Mouse (Mus musculus): ENCODE measurements at regions not wholly inside any gene's neighbourhood (a gene's known extent, or its start where the extent isn't known, plus 50 kb on each side); places are given as distances from the start of the nearest gene placed in this dataset.
"Not testable (repeated sequence)": the region's sequence is repeated elsewhere in the genome, so short reads cannot be mapped to it uniquely, and the experiment has no call there.

DNA sequence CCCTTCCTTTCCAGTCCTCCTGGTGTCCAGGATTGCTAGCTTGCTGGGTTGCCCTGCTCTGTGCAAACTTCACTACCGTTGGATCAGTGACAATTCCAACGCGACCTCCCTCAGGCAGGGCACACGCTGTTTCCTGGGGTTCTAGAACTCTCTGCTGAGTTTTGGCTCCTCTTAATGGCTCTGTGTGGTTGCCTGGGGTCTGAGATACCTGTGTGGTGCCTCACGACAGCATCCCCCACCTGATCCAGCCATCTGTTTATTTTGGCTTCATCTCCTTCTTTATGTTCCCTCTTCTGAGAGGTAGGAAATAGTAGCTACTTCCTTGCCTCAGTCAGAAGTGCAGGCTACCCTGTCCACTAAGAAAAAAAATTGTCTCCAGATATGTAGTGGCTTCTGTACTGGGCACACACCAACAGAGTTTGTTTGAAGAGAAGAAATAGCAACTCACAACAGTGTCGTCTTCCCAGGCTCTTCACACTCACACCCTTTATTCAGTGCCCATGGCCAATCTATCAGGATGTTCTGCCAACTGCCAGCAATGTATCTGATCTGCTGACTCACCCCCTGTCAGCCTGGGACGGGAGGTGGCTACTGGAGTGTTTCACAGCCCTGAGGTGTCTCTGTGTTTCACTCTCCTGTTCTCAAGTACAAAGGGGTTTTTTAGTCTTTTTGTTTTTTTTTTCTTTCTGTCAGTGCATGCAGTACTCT is 544.1 kb downstream of the Bnc2 start:
- POLR2A ChIA-PET = interaction anchor here in 1 of 4 experiments (0.7 kb wide), 1 partner anchor 94 kb away, joined by 4 read pairs; no protein-coding TSS in a partner anchor
- CTCF ChIA-PET = interaction anchor here in 1 of 4 experiments (0.6 kb wide), 1 partner anchor 26 kb away, joined by 4 read pairs; no protein-coding TSS in a partner anchor

- CTCF ChIA-PET = no interaction called here
- POLR2A ChIA-PET = no interaction called here
Measured at GRCm38 (mm10) chr4:84135740-84136139, 539.3 kb downstream of the Bnc2 start.

DNA sequence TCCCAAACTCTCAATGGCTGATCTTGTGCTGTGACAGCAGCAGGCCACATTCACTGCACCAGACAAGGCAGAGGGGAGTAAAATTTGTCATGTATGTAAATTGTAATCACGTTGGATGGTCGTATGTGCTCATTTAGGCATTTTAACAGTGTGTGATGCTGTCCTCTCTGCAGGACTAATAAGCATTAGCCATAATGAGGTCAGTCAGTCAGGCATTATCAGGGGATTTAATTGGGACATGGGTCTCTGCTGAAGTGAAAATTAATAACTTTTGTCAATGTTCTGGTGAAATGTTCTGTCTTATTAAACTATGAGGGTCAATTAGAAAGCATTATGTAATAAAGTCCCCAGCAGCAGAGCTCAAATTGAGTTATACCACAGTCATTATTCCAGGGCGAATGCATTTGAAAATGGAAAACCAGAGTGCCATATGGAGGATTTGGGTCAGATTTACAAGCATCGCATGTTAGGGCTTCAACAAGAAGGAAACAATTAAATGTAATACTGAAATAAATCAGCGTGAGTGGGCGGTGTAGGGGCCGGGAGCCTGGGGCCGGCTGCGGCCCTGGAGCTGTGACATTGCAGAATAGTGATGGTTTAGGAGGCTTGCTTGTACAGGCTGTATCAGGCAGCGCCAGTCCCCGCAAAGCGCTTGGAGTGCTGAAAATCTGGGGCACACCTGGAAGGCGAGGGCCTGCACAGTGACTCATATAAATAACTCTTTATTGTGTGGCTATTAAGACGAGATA is 537.7 kb downstream of the Bnc2 start:
- POLR2A ChIA-PET = no interaction called here
- CTCF ChIA-PET = no interaction called here

DNA sequence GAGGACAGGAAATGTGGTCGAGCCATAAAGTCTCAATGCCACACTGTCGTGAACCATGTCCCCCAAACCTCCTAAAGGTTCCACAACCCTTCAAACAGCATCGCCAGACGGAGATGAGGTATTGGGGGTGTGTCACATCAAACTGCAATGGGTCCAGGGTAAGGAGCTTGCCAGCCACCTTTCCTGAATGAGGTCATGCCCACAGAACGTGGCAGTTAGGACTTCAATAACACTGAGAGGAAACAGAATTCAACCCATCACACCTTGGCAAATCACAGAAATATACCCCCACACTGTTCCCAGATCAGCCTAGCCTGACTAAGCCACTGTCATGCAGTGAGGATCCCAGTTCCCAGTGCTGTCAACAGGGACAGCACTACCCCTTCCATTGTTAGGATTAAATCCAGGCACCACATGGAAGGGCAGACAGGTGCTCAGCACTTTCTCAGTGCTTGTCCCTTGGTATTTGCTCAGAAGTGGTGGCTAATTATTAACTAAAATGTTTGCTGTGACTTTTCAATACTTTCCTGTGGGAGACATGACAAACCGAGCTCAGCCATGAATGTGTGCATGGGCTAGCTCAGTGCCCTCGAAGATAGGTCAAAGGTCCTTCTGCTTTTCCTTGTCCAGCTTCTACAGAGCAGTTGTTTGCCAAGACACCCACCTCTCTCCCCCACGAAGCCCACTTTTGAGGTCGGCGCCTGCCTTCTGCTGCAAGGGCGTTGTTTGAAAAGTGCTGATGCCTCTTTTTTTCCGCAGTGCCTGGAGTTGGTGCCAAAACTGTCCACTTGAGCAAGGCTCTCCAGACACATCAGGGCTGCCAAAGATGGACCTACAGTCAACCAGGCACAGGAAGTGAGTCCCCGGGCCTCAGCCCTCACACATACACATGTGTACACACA is 525.7 kb downstream of the Bnc2 start:
- CTCF ChIA-PET = no interaction called here

DNA sequence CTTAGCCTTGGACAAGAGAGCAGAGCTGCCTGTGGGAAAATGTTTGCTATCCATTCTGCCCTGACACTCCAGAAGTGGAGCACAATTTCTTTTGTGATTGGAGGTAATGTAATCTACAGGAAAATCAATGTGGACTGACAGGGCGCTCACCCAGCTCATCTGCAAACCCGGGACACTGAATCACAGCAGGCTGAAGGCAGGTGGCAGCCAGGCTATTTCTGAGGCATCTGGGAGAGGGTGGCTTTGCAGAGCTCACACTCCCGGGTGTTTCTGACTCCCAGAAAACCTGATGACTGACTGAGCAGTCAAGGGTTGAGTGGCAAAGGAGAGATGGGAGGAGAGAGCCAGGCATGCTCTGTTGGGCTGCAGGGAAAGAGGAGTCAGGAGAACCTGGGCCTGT is 524.4 kb downstream of the Bnc2 start:
- ChIA-PET CTCF (no interaction called here), POLR2A (no interaction called here)

More for the DNA sequence above, 525.7 kb downstream of the Bnc2 start:
- POLR2A ChIA-PET = no interaction called here

- POLR2A ChIA-PET = no interaction called here
Measured at GRCm38 (mm10) chr4:84151247-84151646, 523.8 kb downstream of the Bnc2 start.

GRCm38 (mm10) chr4:84151971-84152450 is 523.1 kb downstream of the Bnc2 start:
- ChIA-PET CTCF (no interaction called here), POLR2A (no interaction called here)

More at GRCm38 (mm10) chr4:84151247-84151646, 523.8 kb downstream of the Bnc2 start:
- CTCF ChIA-PET = no interaction called here

- POLR2A ChIA-PET = interaction anchor here in 2 of 4 experiments (0.5 to 0.6 kb wide), 2 partner anchors 232 to 299 kb away, joined by 4 to 5 read pairs; no protein-coding TSS in a partner anchor
- CTCF ChIA-PET = no interaction called here
Measured at GRCm38 (mm10) chr4:84153571-84153970, 521.5 kb downstream of the Bnc2 start.

DNA sequence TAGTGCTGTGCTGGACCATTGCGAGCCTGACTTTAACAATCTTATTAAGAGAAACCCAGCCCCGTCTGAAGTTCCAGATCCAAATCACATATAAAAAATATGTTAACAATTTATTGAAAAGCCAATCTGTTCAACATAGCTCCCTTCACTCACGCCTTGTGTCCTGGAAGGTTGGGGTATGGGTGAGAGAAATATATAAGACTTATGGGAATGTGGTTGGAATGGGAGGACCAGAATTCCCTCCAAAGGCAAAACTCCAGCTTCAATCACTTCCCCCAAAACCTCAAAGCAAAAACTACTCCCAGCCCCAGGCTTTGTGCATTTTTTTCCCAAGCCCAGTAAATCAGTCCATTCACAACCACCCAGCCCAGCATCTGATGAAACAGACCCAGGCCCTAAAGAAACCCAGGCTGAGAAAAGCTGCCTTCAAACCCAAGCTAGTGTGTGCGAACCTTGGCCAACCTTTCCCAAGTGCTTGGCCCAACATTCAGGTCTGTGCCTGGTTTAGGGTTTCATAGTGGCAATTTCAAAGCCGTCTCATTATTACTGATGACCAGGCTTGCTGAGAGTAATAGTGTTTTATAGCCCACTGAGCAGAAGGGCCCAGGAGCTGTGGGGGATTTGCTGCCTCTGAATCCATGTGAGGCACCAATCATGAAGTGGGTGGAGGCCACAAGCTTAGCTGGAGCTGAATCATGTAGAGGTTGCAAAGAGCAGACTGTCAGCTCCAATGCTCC is 517.0 kb downstream of the Bnc2 start:
- POLR2A ChIA-PET = no interaction called here

DNA sequence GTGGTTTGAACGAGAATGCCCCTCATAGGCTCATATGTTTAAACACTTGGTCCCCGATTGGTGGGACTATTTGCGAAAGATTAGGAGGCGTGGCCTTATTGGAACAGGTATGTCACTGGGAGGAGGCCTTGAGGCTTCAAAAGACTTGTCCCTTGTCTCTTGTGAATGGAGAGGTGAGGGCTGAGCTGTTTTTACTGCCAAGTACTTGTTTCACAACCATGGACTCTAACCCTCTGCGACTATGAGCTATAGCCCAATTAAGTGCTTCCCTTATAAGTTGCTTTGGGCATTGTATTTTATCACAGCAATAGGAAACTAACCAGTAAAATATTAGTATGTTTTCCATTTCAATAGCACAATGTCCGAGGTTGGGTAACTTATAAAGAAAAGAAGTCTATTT is 511.7 kb downstream of the Bnc2 start:
- POLR2A ChIA-PET = no interaction called here
- CTCF ChIA-PET = no interaction called here

More for the DNA sequence above, 517.0 kb downstream of the Bnc2 start:
- CTCF ChIA-PET = interaction anchor here in 1 of 4 experiments (0.7 kb wide), 1 partner anchor 28 kb away, joined by 4 read pairs; no protein-coding TSS in a partner anchor

- CTCF ChIA-PET = no interaction called here
- POLR2A ChIA-PET = no interaction called here
Measured at GRCm38 (mm10) chr4:84165256-84165655, 509.8 kb downstream of the Bnc2 start.

DNA sequence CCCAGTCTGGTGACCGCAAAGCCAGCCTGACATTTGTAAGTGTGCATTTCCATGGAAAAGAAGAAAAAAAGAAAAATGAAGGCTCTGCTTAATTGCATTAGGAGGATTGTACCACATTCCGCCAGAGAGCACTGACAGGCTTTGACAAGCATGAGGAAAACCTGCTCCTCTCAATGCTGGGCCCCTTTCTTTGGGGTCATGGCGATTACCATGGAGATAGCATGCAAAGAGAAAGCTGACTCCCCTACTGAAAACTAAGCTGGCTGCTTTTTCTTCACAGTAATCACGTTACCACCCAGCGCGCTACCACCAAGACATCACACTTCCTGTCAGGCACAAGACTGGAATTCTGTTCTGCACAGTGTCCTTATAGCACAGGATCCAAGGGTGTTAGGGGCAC is 502.2 kb downstream of the Bnc2 start:
- POLR2A ChIA-PET = interaction anchor here in 1 of 4 experiments (1.2 kb wide), 1 partner anchor 28 kb away, joined by 3 read pairs; no protein-coding TSS in a partner anchor
- CTCF ChIA-PET = no interaction called here

DNA sequence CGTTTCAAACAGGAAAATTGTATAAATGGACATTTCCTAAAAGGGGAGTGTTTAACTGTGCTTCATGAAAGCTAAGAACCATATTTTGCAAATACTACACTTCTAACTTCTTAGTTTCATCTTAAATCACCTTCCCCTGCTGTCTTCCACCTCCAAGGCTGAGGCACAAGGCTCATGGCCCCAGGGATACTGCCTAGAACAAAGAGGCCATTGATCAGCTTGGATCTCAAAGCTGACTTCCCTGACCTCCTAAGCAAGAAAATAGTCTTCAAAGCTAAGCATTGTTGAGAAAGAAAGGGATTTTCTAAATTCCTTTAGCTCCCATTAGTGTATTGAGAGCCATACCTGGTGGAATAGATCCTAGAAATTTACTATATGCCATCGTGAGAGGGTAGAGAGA is 501.6 kb downstream of the Bnc2 start:
- CTCF ChIA-PET = no interaction called here
- POLR2A ChIA-PET = interaction anchor here in 1 of 4 experiments (1.2 kb wide), 1 partner anchor 27 kb away, joined by 3 read pairs; no protein-coding TSS in a partner anchor

GRCm38 (mm10) chr4:84176457-84176856 is 498.6 kb downstream of the Bnc2 start:
- POLR2A ChIA-PET, CTCF ChIA-PET: not testable (repeated sequence)

DNA sequence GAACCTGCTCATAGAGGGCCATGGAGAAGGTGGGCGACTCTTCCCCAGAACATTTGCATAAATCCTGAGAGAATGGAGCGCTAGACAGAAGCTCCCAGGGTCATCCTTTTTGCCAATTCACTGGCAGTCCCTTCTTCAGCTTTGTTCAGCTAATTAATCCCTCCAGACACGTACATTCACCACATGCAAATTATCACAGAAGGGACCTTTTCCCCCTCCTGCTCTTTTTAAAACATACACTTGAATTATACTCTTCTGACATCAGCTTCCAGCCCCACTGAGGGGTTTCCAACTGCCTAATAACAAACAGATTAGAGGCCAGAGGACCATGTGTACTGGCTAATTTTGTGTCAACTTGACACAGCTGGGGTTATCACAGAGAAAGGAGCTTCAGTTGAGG is 497.2 kb downstream of the Bnc2 start:
- POLR2A ChIA-PET = no interaction called here
- CTCF ChIA-PET = no interaction called here

DNA sequence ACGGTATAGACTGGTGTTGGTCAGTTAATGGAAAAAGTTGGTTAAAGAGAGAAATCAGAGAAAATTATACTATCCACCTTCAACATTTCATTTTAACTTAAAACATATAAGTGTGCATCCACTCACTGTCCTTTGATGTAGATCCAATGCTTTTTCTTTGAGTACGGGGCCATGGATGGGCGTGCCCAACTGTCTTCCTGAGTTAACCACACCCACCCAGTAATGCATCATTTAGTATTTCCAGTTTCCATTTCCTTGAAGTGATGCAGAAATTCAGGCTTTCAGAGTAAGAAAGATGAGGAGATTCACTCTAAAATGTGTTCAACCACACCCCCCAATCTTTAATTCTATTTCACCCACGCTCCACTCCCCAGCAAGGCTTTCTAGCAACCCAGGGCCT is 490.6 kb downstream of the Bnc2 start:
- POLR2A ChIA-PET = no interaction called here
- CTCF ChIA-PET = no interaction called here

DNA sequence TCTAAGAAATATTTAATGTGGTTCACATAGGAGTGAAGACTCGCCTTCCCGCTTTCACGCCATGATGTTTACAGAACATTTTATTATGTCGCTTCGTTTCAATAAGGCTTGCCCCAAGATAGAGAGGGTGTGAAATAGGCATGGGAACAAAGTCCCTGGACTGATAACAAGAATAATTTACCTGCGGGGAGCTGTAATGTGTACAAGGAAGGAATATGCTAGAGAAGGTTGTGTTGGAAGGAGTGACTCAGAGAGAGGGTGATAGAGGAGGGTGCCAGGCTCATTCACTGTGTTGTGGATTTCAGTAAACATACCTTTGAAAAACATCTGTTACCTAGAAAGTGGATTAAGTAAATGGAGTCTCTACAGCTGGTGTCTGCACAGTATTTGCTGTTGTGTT is 490.2 kb downstream of the Bnc2 start:
- POLR2A ChIA-PET = interaction anchor here in 1 of 4 experiments (0.6 kb wide), 1 partner anchor 40 kb away, joined by 3 read pairs; no protein-coding TSS in a partner anchor
- CTCF ChIA-PET = no interaction called here

DNA sequence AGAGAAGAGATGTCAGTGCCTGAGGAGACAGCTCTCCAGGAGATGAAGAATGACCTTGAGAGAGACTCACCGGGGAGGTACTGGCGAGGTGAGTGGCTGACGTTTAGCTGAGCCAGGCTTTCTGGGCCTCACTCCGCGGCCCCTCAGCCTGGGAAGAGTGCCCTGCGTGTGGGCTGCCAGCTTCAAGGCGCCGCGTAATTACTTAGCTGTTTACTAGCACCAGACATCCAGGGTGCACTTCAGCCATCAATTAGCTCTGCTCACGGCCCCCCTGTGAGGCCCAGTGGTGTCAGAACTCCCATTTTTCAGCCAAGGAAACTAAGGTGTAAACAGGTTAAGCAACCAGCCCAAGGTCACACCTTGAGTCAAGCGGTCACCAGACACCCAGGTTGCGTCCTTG is 485.8 kb downstream of the Bnc2 start:
- ChIA-PET CTCF (no interaction called here), POLR2A (interaction anchor here in 2 of 4 experiments (0.7 to 1.5 kb wide), 4 partner anchors 9 to 89 kb away, joined by 3 read pairs; no protein-coding TSS in a partner anchor)

DNA sequence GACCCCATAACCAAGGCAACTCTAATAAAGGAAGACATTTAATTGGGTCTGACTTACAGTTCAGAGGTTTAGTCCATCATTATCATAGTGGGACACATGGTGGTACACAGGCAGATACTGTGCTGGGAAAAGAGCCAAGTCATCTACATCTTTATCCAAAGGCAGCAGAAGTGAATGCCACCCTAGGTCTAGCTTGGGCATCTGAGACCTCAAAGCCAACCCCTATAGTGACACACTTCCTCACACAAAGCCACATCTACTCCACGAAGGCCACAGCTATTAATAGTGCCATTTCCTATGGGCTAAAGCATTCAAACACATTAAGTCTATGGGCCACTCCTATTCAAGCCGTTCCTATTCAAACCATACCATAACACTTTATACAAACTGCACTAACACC is 483.8 kb downstream of the Bnc2 start:
- ChIA-PET CTCF (no interaction called here), POLR2A (no interaction called here)

All from embryonic stem cell, embryonic (primary cell).